Mouse (Mus musculus) small intestine, adult 2 months (tissue): Measurements from ENCODE around the gene Mrps36.

ENCODE experiments used
- CTCF ChIP-seq: fragments of 200-500 bp; IDR thresholded peaks from 2 replicates; pipeline ENCODE4 v1.5.1; 2012; ENCODE audit warnings: low read depth, mild to moderate bottlenecking, control low read depth, inconsistent platforms, low read length, moderate library complexity, mixed read lengths; ENCODE audit not compliant: insufficient replicate concordance, insufficient read length; ENCODE audit errors: extremely low read depth
- POLR2A ChIP-seq: fragments of 200-500 bp; IDR thresholded peaks from 2 replicates; pipeline ENCODE4 v1.6.1; 2012; ENCODE audit warnings: low read depth, mild to moderate bottlenecking, control low read depth, inconsistent platforms, low read length, moderate library complexity

DNA sequence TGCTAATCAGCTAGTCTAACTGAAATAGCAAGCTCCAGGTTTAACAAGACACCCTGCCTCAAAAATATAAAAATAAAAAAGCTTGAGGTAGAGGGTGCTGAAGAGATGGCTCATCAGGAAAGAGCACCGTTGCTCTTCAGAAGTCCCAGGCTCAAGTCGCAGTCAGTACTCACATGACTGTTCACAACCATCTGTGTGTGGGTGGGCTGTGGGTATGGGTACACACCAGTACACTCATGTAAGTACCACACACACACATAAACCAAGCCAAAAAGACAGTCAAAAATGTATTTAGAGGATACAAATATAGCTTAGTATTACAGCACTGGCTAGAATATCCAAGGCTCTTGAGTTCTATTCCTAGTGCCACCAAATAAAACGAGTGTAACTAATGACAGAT, 1.6 kb upstream of the Mrps36 start:
- no peak for TF ChIP-seq POLR2A
- TF ChIP-seq CTCF, result no peak
